Mouse (Mus musculus) CH12.LX (cell line): ENCODE results near the gene Slc4a8.

Source experiments
- CTCF ChIP-seq, 2 experiments: IDR thresholded peaks in 1 of 2; conservative IDR thresholded peaks in 1 of 2; 2 replicates each; pipeline ENCODE4 v1.5.1; 2011 to 2012; ENCODE audit warnings: low read depth in 2 of 2, low read length in 2 of 2, improper control_type of control experiment in 1 of 2, inconsistent platforms in 1 of 2, mild to moderate bottlenecking in 1 of 2, moderate library complexity in 1 of 2
- E2F4 ChIP-seq: IDR thresholded peaks from 2 replicates; pipeline ENCODE4 v1.6.1; 2011; ENCODE audit warnings: low read depth, low read length, improper control_type of control experiment; ENCODE audit not compliant: insufficient replicate concordance
- EP300 ChIP-seq: IDR thresholded peaks from 2 replicates; pipeline ENCODE4 v1.6.1; 2011; ENCODE audit warnings: low read length, improper control_type of control experiment
- KAT2A ChIP-seq: IDR thresholded peaks from 2 replicates; pipeline ENCODE4 v1.6.1; 2012; ENCODE audit warnings: low read length, improper control_type of control experiment, inconsistent platforms; ENCODE audit not compliant: insufficient replicate concordance
- MAFK ChIP-seq: IDR thresholded peaks from 2 replicates; pipeline ENCODE4 v1.6.1; 2011; ENCODE audit warnings: low read length, improper control_type of control experiment; ENCODE audit not compliant: insufficient replicate concordance
- MAX ChIP-seq: IDR thresholded peaks from 2 replicates; pipeline ENCODE4 v1.6.1; 2011; ENCODE audit warnings: low read length, improper control_type of control experiment
- MYC ChIP-seq: IDR thresholded peaks from 2 replicates; pipeline ENCODE4 v1.6.1; 2011; ENCODE audit warnings: low read depth, mild to moderate bottlenecking, improper control_type of control experiment, low read length
- POLR2A ChIP-seq: IDR thresholded peaks from 2 replicates; pipeline ENCODE4 v1.6.1; 2011; ENCODE audit warnings: low read depth, mild to moderate bottlenecking, improper control_type of control experiment, low read length
- RAD21 ChIP-seq: IDR thresholded peaks from 2 replicates; pipeline ENCODE4 v1.6.1; 2011; ENCODE audit warnings: low read depth, mild to moderate bottlenecking, low read length, improper control_type of control experiment, moderate library complexity
- TBP ChIP-seq: conservative IDR thresholded peaks from 2 replicates; pipeline ENCODE4 v1.6.1; 2011; ENCODE audit warnings: low read depth, low read length, improper control_type of control experiment
- TCF12 ChIP-seq: IDR thresholded peaks from 2 replicates; pipeline ENCODE4 v1.6.1; 2014; ENCODE audit warnings: low read depth, mild to moderate bottlenecking, inconsistent platforms, low read length, improper control_type of control experiment
- UBTF ChIP-seq: IDR thresholded peaks from 2 replicates; pipeline ENCODE4 v1.6.1; 2012; ENCODE audit warnings: low read depth, mild to moderate bottlenecking, inconsistent platforms, low read length, improper control_type of control experiment, moderate library complexity
- ZC3H11A ChIP-seq: IDR thresholded peaks from 2 replicates; pipeline ENCODE4 v1.6.1; 2012; ENCODE audit warnings: low read depth, mild to moderate bottlenecking, inconsistent platforms, low read length, improper control_type of control experiment
- ZMIZ1 ChIP-seq: IDR thresholded peaks from 2 replicates; pipeline ENCODE4 v1.6.1; 2012; ENCODE audit warnings: low read depth, mild to moderate bottlenecking, inconsistent platforms, low read length, improper control_type of control experiment

DNA sequence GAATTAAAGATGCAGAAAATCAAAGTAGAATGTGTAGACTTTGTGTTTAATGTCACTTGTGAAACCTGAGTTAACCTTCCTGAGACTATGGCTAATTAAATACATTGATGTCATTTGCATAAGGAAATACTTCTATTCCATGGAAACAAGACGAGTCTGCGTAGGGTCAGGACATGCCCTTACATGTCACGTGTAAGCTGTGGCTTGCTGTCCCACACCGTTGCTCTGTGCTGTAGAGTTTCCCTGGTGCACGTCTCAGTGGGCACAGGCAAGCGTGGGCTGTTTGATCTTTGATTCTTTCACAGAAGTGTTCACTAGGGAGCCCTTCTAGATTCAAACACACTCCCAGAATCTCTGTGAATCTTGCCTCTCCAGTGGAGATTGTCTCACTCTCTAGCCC, 28.7 kb downstream of the Slc4a8 start:
- no peak for TF ChIP-seq CTCF (conservative IDR thresholded peaks at IDR 0.05 in 1 of 2, IDR thresholded peaks at IDR 0.05 in 1 of 2; ENCODE audit: low read depth in 2 of 2, low read length in 2 of 2)
- no peak for TF ChIP-seq KAT2A
- no peak for TF ChIP-seq ZMIZ1
- TF ChIP-seq TCF12, result no peak
- TF ChIP-seq MYC, result no peak
- TF ChIP-seq RAD21, result no peak
- no peak for TF ChIP-seq UBTF
- no peak for TF ChIP-seq POLR2A
- TF ChIP-seq ZC3H11A, result no peak
- TF ChIP-seq E2F4, result no peak
- no peak for TF ChIP-seq MAX
- no peak for TF ChIP-seq EP300
- TF ChIP-seq TBP, result no peak
- TF ChIP-seq MAFK, result no peak
